Mouse (Mus musculus) ES-CJ7 (cell line): ENCODE results near the gene Aldh3b2.
"Not testable (repeated sequence)": the region's sequence is repeated elsewhere in the genome, so short reads cannot be mapped to it uniquely, and the experiment has no call there.

Experiments used
- DNase-seq: peaks from one replicate; pipeline ENCODE4 v3.0.0; 2011; ENCODE audit warnings: low read depth, low spot score

Aldh3b2 gene

DNA sequence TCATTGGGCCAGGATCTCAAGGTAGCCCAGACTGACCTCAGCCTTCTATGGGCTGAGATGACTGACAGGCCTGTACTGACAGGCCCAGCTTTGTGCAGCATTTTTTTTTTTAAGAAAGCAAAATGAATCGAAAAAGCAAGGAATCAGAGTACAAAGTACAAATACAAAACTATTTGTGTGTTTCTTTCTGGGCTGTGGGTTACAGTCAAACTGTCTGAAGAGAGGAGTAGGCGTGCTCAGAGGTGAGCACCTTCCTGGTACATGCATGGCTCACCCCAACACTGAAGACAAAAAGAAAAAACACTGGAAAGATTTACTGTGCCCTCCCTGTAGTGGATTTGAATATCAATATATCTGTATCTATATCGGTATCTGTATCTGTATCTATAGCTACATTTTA lies 24.3 kb upstream of the Aldh3b2 start:
- DNase-seq: no peak

DNA sequence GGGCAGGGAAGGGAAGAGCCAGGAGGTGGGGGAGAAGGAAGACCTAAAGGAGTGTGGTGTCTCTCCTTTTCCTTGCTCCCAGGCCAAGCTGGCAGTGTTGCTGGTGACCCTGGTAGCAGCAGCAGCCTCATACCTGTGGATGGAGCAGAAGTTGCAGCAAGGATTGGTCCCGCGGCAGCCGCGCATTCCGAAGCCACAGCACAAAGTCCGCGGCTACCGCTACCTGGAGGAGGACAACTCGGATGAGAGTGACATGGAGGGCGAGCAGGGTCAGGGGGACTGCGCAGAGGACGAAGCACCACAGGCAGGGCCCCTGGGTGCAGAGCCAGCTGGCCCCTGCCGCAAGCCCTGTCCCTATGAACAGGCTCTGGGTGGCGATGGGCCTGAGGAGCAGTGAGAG lies 23.6 kb upstream of the Aldh3b2 start:
- DNase-seq: no peak

DNA sequence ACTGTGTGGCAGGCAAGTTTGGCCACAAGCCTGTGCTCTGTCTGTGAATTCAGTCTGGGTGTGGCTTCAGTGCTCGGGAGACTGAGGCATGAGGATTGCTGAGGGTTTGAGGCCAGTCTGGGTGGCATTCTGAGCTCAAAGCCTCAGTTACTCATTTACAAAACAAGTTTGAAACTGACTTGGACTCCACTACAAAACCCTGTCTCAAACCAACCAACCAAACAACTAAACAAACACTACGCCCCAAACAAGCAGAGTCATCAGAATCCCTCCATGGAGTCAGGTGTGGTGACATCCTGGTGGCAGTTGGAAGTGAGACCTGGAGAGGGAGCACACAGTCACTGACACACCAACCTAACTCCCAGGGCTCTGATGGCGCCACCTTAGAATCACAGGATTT lies 21.8 kb upstream of the Aldh3b2 start:
- DNase-seq: no peak

DNA sequence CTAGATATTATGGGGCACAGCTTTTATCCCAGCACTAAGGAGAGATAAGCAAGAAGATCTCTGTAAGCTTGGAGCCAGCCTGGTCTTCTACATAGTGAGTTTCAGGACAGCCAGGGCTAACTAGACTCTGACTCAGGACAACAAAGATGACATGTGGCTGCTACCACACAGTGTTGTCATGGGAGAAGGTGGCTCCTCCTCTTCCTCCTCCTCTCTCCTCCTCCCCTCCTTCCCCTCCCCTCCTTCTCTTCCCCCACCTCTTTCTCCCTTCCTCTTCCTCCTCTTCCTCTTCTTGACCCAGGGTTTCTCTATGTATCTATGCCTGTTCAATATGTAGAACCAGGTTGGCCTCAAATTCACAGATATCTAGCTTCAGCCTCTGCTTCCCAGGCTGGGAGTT lies 20.7 kb upstream of the Aldh3b2 start:
- DNase-seq: no peak

DNA sequence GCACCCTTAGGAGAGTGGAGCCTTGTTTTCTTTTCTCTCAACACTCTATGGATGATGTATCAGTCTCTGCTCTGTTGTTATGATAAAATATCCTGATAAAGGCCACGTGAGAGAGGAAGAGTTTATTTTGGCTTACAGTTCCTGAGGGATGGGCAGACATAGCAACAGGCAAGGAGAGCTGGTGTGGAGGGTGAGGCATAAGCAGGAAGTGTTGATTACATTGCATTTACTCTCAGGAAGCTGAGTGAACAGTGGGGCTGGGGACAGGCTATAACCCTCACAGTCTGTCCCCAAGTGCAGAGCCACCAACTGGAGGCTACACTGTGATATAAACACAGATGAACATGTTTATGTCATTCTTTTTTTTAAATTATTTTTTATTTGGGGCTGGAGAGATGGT lies 20.0 kb upstream of the Aldh3b2 start:
- DNase-seq: no peak

DNA sequence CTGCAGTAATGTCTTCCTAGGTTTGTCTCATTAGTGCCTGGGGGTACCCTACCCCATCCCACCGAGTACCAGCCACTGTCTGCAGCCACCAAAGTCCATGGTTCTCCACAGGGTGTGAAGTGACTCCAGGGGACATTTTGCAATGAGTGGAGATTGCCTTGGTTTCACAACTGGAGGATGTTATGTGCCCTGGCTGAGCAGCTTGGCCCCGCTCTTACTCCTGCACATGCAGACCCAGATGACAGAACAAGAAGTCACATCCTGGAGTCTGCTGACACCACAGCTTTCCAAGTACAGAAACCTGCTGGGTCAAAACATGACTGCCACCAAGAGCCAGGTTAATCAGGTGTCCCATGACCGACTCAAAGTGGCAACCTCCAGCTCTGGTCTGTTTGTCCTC lies 17.1 kb upstream of the Aldh3b2 start:
- no peak for DNase-seq

DNA sequence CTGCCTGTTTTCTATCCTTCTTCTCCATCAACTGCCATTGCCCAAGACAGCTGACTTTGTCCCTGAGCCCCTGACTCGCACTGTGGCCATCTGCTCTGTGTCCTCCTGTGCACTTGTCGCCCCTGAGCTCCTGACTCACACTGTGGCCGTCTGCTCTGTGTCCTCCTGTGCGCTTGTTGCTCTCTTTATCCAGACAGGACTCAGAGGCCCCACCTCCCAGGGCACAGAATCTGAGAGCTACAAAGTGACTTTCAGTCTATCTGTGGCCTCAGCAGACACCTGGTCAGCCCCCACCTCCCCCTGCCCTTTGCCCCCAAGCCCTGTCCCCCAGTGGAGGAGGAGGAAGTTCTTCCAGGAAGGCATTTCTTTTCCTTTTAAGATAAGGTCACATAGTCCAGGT lies 16.3 kb upstream of the Aldh3b2 start:
- DNase-seq: no peak

DNA sequence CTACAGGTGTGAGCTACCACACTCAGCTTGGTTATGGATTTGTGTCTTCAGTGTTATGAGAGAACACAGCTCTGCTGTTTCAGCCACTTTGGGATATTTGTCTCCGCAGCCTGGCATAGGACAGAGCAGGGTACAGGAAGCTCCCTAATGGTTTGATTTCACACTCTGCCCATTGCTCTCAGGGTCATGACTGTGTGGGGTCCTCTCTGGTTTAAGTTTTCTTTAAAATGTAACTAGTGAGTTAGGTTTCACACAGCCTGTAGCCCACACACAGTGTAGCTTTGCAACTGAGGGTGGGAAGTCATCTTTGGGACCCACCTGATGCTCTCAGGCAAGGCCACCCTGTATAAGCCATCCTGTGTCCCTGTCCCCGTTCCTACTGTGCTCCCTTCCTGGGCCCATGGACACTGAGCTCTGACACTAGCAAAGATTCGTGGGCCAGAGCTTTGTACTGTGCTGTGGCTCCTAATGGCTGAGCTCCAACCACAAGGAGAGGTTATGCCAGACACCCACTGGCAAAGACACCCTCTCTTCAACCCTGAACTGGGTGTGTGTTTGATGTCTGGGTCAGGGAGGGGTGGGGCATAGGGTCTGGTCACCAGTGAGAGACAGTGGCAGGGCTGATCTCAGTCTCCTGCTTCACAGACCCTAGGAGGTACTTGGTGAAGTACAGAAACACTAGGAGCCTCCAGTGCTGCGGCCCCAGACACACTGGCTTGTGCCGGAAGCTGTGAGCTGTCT lies 14.7 kb upstream of the Aldh3b2 start:
- not testable (repeated sequence) for DNase-seq

DNA sequence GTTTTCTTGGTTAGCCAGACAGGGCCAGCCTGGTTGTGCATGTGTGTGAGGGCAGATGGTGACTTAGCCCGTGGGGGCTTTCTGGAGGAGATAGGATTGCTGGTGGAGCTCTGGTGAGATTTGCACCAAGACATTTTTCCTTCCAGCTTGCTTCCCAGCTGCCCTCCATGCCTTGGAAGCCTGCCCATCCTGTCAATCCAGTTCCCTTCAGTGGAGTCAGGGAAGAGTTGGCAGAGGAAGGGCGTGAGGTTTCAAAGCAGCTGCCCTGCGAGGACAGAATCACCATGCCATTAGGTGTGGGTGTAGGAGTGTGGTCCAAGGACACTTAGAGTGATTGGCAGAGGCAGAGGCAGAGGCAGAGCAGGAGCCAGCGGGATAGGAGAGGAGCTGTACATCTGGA lies 13.7 kb upstream of the Aldh3b2 start, which contains the start of gene Aldh3b3:
Aldh3b3 (plus strand) TSS at position 176 of the 400 bp plus-strand sequence.
- DNase-seq: no peak

DNA sequence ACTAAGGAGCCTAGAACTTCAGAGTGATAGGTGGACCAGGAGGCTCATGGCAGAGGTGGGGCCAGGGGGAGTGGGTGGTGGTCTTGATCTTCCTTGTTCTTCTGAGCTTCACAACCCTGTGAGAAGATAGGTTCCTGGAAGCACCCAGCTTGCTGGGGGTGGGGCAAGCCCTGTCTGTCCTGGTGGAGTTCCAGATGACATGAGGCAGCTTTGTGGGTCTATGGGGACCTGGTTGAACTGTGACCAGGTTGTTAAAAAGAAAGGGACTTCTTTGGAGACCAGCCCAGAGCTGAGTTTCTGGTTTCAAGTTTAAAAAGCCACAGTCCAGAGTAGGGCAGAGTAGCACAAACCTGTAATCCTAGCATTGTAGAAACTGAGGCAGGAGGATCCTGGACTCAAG lies 13.1 kb upstream of the Aldh3b2 start:
- DNase-seq: no peak

DNA sequence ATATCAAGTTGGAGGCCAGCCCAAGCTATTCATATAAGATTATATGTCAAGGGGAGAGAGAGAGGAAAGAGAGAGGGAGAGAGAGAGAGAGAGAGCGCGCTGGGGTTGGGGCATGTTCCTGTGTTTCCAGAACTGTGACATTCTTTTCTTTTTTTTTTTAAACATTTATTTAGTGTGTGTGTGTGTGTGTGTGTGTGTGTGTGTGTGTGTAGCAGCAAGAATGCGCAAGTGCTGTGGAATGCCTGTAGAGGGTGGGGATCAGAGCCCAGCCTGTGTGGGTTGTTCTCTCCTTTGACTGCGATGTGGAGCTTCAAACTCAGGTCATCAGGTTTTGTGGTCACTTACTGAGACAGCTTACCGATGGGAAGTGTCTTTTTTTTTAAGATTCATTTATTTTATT lies 11.9 kb upstream of the Aldh3b2 start:
- DNase-seq: no peak

DNA sequence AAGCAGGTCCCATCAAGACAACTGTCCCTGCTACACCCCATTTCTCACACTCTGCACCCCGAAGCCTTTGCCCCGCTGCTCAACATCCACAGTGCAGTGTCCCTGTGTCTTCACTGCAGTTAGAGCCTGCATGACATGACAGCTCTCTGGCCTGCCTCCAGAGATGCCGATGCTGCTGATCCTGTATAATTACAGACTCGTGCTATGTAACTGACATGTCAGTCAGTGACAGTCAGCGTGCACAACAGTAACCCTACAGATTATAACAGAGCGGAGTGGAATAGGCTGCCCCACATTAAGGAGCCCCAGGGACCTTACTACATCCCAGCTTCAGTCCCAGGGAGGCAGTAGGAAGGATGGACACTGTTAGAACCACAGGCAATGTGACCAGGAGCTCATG lies 10.3 kb upstream of the Aldh3b2 start:
- DNase-seq: not testable (repeated sequence)

DNA sequence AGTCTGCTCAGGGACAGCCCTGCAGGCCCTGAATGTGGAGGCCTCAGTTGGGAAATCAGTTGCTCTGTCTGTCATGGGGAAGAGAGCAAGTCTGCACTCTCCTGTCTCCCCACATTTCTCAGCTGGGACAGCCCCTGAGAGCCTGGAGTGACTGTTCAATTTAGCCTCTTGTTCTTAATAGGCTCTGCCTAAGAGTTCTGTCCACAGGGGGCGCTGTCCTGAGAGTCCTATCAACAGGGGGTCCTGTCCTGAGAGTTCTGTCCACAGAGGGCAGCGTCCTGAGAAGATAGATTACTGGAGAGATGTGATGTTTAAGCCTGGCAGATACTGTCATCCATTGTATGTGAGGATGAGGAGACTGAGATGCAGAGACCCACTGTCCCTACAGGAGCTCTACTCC lies 9.7 kb upstream of the Aldh3b2 start:
- peak; percentile 58 for DNase-seq

DNA sequence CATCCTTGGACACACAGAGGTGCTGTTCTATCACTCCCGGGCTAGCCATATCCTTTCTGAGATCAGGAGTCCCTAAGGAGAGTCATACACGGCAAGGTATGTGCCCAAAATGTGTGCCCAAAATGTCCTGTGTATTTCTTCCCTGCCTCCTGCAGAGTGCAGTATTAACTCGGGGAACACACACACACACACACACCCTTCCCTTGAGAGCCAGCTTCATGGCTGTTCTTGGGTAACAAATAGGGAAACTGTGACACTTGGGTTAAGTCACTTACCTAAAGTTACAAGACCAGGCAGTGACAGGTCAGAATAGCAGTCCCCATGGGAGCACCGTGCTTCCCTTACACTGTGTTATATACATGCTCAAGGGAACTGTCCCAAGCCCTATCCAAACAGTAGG lies 8.1 kb upstream of the Aldh3b2 start:
- DNase-seq: no peak

DNA sequence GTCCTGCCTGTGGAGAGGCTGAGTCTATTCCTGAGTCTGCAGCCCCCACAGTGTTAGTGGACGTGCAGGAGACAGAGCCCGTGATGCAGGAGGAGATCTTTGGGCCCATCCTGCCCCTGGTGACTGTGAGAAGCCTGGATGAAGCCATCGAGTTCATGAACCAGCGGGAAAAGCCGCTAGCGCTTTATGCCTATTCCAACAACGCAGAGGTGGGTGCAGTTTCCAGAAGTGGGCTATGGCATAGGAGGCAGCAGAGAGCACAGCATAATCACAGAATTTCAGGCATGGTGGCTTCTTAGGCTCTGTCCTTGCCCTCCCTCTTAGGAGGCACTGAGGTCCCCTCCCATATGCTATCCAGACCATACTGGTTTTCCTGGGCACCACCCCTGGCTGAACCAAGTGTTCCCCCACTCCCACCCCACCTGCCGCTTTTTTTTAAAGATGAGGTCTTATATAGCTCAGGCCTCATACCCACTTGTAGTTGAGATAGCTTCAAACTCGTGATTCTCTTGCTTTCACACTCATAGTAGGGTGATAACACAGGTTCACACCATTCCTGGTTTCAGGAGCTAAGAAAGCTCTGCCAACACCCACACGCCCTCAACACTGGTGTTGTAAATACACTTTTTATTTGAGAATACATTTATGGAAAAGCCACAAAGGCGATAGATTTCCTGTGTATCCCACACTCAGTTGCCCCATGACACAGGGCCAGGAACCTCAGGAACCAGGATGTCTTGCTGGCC lies 5.6 kb upstream of the Aldh3b2 start:
- peak; percentile 52 for DNase-seq

DNA sequence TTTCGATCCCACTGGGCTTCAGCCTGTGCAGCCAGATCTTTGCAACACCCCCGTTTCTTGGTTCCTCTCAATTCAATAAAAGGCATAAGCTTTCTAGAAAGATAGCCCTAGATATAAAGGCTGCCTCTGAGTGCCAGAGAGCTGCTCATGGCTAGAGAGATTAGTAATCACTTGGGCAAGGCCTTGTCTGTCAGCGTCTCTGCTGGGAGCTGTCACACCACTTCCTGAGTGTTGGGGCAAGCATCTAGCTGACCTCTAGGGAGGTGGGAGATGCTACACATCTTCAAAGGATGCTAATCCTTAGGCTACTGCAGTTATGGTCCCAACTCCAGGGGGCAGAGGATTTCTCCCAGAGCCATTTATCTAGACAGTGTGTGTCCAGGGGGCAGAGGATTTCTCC lies 4.9 kb upstream of the Aldh3b2 start:
- DNase-seq: no peak

DNA sequence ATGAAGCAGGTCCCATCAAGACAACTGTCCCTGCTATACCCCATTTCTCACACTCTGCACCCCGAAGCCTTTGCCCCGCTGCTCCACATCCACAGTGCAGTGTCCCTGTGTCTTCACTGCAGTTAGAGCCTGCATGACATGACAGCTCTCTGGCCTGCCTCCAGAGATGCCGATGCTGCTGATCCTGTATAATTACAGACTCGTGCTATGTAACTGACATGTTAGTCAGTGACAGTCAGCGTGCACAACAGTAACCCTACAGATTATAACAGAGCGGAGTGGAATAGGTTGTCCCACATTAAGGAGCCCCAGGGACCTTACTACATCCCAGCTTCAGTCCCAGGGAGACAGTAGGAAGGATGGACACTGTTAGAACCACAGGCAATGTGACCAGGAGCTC lies 2.5 kb downstream of the Aldh3b2 start:
- not testable (repeated sequence) for DNase-seq

DNA sequence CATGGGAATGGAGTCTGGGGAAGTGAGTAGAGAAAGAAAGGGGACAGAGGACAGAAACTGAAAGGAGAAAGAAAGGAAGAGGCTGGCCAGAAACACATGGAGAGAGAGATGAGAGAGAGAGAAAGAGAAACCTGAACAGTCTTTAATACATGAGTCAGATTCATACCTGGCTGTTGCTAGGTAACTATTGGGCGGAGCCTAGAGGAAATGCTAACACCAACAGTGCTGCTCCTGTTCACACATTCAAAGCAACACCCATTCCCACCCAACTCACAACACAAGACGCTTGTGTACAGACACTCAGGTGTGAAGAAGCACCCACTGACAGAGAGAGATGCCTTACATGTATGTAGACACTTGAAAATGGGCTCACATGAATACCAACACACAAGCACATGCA lies 3.7 kb downstream of the Aldh3b2 start:
- no peak for DNase-seq

DNA sequence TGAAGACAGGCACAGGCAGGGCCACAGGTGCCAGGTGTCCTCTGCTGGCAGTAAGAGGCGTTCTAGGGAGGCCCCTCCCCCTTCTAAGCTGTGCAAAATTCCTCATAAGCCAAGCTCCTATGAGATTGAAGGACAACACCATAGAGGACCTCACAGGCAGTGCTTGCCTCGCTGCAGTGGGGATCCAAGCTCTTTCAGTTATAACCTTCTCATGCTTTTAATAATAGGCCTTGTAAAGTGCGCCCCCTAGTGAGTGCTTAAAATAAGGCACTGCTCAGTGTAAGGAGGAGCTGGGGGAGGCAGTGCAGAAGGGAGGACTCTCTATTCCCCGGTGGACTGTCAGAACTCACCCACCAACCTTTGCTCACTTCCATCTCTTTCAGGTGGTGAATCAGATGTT lies 8.2 kb downstream of the Aldh3b2 start:
- peak; percentile 86 for DNase-seq

DNA sequence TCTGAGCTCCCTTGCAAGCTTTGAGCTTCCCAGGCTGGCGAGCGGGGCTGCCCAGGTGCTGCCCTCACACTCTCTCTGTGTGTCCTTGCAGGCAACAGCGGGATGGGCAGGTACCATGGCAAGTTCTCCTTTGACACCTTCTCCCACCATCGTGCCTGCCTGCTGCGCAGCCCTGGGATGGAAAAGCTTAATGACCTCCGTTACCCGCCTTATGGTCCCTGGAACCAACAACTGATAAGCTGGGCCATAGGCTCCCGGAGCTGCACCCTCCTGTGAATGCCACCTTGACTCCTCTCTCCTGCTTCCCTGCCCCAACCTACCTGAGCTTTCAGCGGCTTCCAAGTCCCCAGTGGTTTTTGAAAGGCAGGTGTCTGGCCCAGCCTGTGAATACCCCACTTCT lies 8.8 kb downstream of the Aldh3b2 start:
- DNase-seq: no peak

DNA sequence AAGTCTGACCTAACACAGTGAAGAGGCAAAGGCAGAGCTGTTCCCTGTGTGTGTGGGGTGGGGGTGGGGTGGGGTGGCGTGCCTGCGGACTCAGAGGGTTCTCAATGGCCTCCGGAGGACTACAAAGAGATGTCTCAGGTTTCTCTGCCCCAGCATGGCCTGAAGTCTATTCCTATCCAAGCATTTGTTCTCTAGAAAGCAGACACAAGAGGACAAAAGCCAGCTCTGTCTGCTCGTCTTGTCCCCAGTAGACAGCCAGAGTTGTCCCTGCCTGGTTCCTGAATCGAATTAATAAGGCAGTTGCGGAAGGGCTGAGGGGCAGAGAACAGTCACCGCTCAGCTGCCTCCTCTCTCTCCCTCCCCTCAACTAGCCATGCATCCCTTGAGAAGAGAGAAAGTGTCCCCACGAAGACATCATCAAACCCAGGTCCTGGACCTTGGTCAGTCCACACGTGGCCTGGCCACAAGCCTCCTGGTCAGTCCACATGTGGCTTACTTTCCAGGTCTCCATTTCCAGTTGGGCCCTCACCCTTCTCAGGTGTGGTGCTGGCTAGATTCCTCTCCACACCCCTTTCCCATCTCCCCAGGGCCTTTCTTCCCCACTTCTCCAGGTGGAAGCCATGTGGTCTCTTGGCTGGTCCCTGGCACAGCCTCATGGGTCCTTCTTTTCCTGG lies 11.5 kb downstream of the Aldh3b2 start:
- no peak for DNase-seq

DNA sequence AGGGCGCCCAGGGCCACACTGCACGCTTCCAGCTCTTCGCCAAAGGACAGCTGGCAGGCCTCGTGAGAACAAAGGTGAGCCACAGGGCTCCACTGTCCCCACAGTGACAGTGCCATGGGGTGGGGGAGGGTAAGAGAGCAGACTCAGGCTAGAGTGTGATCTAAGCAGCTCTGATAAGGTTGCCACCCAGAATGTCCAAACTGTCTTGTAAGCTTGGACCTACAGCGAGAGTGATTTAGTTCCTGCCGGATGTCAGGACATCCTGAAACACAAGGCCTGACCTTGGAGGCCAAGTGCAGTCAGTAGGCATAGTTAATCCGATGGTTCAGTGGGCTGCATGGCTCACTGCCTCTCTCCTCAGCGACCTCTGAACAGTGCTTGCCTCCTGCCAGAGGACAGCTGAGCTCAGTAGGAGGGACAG lies 13.1 kb downstream of the Aldh3b2 start:
- no peak for DNase-seq

DNA sequence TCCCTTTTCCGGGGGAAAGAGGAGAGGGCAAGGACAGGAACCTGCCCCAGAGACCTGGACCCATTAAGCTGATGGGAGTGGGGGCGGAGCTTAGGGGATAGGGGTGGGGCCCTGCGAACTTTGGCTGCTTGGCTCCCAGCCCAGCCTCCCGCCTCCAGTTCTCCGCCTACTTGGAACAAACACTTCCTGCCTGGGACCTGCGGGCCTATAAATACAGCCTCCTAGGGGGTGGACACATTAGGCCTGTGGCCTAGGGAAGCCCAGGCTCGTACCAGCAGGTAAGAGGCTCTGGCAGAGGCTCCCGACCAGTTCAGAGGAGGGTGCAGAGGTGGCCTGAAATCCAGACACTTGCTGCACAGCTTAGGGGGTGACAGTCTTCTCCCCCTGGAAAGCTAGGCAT lies 14.2 kb downstream of the Aldh3b2 start, which contains the start of gene Acy3:
Acy3 (plus strand) TSS at position 237 of the 400 bp plus-strand sequence.
- DNase-seq: peak; percentile 68
